Mouse (Mus musculus) left cerebral cortex, postnatal 25 days (tissue): ENCODE measurements around the gene Ikzf3. TPM values are rescaled to one million over a fixed set of nuclear protein-coding genes. Genes with fewer than 3 reads are reported as not detected.

Experiments used
- DNase-seq, 2 experiments: peaks; one replicate each; pipeline ENCODE4 v3.0.0; 2022; ENCODE audit warnings: low spot score in 2 of 2, mixed read lengths in 1 of 2
- intact Hi-C: fragments of 180-260 bp; cut with DNase I; formaldehyde crosslinking; loops from one replicate; pipeline ENCODE4 v1.15.1; 2025
- total RNA-seq, 2 experiments: library from RNA; stranded (reverse); gene quantifications; 2 replicates each; pipeline ENCODE4 v1.2.3; 2021

Ikzf3 gene
- total RNA-seq, 2 experiments from 2014 or later, result 0.78 TPM; not detected in 1

- no peak for DNase-seq
- intact Hi-C loops, result loop anchor here (5.0 kb wide), 1 partner anchor 211 kb away; no protein-coding TSS in a partner anchor
Observed at GRCm38 (mm10) chr11:98458121-98458990, 87.5 kb downstream of the Ikzf3 start.

DNA sequence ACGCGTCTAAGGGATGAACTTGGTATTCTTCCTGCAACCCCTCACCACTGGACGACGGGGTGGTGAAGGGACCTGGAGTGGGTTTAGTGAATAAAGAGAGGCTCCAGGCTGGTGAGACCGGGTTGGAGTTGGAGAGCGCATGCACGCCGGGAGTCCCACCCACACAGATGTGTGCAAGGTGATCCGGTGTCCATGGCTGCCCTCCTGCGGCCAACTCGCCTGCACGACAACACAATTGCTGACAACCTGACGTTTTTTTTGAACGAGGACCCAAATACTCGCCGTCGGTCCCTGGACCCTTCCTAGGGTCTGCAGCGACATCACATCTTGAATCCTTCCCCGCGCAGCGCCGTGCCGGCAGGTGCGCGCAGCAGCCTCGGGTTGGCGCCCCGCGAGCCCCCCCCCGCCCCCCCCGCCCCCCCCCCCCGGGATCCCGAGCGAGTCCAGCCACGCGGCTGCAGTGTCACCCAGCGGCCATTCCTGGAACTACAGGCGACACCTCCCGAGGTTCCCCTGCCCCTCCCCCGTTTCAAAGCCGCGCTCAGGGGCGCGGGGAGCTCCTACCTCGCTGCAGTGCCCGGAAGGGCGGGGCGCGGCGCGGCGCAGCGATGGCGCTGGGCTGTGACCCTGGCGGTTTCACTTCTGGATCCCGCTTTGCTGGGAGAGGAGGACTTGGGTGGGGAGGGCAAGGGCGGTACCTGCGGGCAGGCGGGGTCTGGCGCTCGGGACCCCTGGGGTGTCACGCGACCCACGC is 88.3 kb downstream of the Ikzf3 start:
- DNase-seq, result peak; percentile 73 to 76
- intact Hi-C loops, result loop anchor here (1.0 to 5.0 kb wide), 3 partner anchors 115 to 210 kb away; no protein-coding TSS in a partner anchor

DNA sequence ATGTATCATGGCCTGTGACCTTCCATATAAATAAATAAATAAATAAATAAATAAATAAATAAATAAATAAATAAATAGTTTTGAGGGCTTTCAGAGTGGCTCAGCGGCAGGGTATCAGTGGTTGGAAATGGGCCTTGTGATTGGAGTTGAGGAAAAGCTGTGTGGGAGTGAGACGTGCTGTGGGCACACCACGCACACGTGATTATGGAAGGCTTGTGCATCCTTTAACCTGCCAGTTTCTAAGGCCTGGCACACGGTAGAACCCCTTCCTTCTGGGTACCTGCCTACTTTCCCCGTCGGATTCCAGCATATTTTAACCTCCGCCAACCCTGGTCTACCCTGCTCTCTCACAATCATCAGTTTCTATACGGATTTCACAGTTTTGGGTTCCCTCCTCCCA is 88.9 kb downstream of the Ikzf3 start:
- intact Hi-C loops, result loop anchor here (1.0 to 5.0 kb wide), 3 partner anchors 115 to 210 kb away; no protein-coding TSS in a partner anchor

GRCm38 (mm10) chr11:98456545-98456944 is 89.3 kb downstream of the Ikzf3 start:
- intact Hi-C loops, result loop anchor here (5.0 kb wide), 1 partner anchor 209 kb away; no protein-coding TSS in a partner anchor

More for the DNA sequence above, 88.9 kb downstream of the Ikzf3 start:
- DNase-seq, result no peak

GRCm38 (mm10) chr11:98455484-98455883 is 90.3 kb downstream of the Ikzf3 start:
- DNase-seq, result no peak

More at GRCm38 (mm10) chr11:98456545-98456944, 89.3 kb downstream of the Ikzf3 start:
- no peak for DNase-seq

GRCm38 (mm10) chr11:98449921-98450771 is 95.7 kb downstream of the Ikzf3 start:
- DNase-seq, result no peak
- intact Hi-C loops, result no loop called here

More at GRCm38 (mm10) chr11:98455484-98455883, 90.3 kb downstream of the Ikzf3 start:
- intact Hi-C loops, result loop anchor here (5.0 kb wide), 1 partner anchor 208 kb away; no protein-coding TSS in a partner anchor

GRCm38 (mm10) chr11:98449419-98449818 is 96.4 kb downstream of the Ikzf3 start:
- no peak for DNase-seq
- intact Hi-C loops, result no loop called here

DNA sequence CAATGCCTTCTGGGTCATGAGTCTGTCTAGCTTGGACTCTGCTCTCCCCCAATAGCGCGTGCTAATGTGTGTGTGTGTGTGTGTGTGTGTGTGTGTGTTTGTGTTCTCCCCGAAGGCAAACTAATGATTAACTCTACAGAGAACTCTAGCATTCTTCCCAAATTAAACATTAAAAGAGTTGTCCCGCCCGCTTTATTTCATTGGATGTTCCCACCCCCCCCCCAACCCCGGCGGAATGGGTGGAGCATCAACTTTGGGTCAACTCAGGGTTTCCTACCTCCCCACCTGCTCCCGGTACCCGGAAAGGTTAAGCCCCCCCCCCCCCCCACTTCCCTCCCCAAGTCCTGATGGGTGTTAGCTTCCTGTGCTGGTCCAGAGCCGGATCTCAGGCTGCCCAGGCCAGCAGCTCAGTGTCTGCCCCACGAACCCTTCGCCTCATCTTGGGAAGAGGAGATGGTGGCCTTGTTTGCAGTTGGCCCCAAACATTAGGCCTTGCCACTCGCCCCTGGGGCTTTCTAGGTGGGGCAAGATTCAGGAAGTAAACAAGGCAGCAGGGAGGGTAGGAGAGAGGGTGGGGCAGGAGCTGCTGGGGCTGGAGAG is 97.5 kb downstream of the Ikzf3 start:
- intact Hi-C loops, result no loop called here
- DNase-seq, result no peak

DNA sequence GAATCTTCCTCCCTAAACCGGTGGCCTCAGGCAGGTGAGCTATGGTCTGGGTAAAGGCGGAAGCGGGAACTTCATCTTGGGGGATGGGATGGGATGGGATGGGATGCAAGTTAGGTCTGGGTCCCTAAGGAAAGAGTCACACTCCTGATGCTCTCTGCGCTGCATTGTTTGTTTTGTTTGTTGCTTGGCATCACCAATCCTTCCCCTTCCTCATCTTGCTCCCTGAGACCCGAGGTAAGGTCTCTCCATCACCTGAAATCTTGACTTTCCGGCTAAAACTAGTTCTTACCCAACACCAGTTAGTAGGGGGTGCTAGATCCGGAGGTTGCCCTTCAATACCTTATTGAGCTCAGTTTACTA is 98.4 kb downstream of the Ikzf3 start:
- DNase-seq, result no peak
- intact Hi-C loops, result no loop called here

DNA sequence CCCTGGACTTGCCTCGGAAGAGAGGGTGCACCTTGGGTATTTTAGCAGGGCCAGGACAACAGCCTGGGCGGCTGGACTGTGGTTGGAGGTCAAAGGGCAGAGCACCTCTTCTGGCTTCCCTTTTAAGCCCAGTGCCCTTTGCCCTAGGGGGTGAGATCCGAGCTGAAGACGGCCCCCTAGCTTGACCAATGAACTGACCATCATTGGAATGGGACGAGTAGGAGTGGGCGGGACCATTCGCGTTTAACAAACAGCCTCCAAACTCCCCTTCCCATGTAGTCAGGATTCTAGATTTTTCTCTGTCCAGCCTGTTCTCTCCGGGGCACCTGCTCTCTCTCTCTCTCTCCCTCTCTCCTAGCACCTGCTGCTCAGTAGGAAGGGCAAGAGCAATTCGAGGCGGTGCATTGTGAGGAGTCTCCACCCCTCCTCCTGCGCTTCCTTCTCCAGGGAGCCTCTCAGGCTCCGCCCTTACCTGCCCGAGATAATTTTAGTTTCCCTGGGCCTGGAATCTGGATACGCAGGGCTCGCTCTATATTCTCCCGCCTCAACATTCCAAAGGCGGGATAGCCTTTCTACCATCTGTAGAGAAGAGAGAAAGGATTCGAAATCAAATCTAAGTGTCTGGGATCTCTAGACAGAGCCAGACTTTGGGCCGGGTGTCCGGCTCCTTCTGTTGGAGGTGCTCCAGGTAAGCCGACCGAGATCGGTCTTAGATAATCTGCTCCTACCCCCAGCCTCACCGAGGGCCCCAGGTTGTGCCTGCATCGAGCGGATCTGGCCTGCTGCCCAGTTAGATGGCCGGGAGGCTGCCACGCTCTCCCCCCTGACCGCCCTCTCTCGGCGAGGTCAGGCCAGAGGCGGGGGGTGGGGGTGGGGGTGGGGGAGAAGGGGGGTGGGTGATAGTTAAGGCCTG is 99.0 kb downstream of the Ikzf3 start:
- intact Hi-C loops, result no loop called here
- DNase-seq, result no peak

GRCm38 (mm10) chr11:98446213-98446561 is 99.6 kb downstream of the Ikzf3 start, which contains the start of gene Grb7:
Grb7 (plus strand) TSS chr11:98446394.
- intact Hi-C loops, result no loop called here
- DNase-seq, result no peak

DNA sequence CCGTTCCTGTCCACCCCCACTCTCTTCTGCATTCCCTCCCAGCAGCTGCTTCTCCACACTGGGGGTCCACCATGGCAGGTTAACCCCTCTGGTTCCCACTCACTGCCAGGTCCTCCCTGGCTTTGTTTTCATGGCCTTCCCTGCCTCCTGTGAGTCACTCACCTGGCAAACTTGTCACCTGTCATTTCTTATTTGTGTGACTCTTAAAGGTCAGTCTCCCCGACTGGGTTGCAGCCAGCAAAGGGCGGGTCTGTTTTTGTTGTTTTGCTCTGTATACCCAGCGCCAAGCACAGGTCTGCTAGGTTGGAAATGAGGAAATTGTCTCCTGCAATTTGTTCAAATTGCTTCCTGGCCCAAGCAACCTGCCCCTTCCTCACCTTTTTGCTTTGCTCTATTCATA is 100.2 kb downstream of the Ikzf3 start:
- intact Hi-C loops, result no loop called here
- no peak for DNase-seq

DNA sequence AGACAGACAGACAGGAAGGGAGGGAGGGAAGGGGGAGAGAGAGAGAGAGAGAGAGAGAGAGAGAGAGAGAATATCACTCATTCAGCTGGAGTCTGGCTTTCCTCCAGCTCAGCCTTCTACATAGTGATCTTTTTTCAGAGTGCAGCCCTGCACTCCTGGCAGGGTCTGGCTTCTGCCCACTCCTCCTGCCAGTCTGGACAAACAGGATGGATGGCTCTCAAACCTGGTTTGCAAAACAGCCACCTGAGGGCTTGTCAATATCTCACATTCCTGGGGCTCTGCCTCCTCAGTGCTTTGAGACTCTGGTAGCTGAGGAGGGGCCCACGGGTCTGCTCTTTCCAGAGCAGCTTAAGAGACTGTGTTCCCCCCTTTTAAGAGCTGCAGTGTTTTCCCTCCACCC is 100.6 kb downstream of the Ikzf3 start:
- DNase-seq, result no peak
- intact Hi-C loops, result no loop called here

GRCm38 (mm10) chr11:98443688-98444087 is 102.1 kb downstream of the Ikzf3 start:
- DNase-seq, result no peak
- intact Hi-C loops, result no loop called here

- intact Hi-C loops, result loop anchor here (5.0 kb wide), 1 partner anchor 96 kb away; no protein-coding TSS in a partner anchor
- peak; percentile 97 for DNase-seq
Observed at GRCm38 (mm10) chr11:98438331-98439158, 107.3 kb downstream of the Ikzf3 start, which contains the start of gene Mien1. Mien1 (minus strand) TSS chr11:98438991.

- intact Hi-C loops, result loop anchor here (5.0 kb wide), 1 partner anchor 95 kb away; no protein-coding TSS in a partner anchor
- DNase-seq, result no peak
Observed at GRCm38 (mm10) chr11:98437441-98437840, 108.4 kb downstream of the Ikzf3 start.

GRCm38 (mm10) chr11:98435723-98436122 is 110.1 kb downstream of the Ikzf3 start:
- intact Hi-C loops, result loop anchor here (5.0 kb wide), 1 partner anchor 93 kb away; no protein-coding TSS in a partner anchor
- DNase-seq, result no peak
